In genomic region chr2:92640555-92640954, GRCm38 (mm10) we compare ENCODE assay signal across 12 mouse cellular contexts. TPM values are rescaled to one million over a fixed set of nuclear protein-coding genes. Genes with fewer than 3 reads are reported as not detected.
DNase-seq lines count a peak whose midpoint lies in the region; ATAC-seq lines count a peak whose summit lies in the region.
"Had no signal": no experiment of that assay in that cellular context is flagged by ENCODE, and none has a peak within 500 bp of the region (broad histone marks: within the 10 kb centered on the region; RNA-seq: fewer than 3 reads in every experiment).

No protein-coding gene starts in this region.

- no peak overlapping the region for H3K9ac ChIP-seq in limb, embryonic 11.5 days (ENCODE audit: low read length)
- no peak overlapping the region for H3K9ac ChIP-seq in hindbrain, embryonic 13.5 days
- H3K9ac ChIP-seq: embryonic facial prominence, embryonic 15.5 days had no signal

- no peak for ATAC-seq in limb, embryonic 11.5 days (ENCODE audit: insufficient number of reproducible peaks, low FRiP score, low TSS enrichment, low read depth)
- ATAC-seq in erythroblast, adult 5-6 weeks (replicated peaks; ENCODE audit: low FRiP score, poor library complexity, severe bottlenecking), result peak; percentile 65; the same call in 1 of the 2 replicates
- ATAC-seq in hindbrain, embryonic 13.5 days (ENCODE audit: low FRiP score), result no peak

- no peaks in the 10 kb centered on the region for H3K36me3 ChIP-seq in limb, embryonic 11.5 days (ENCODE audit: control insufficient read depth, insufficient read depth, low read length)
- H3K36me3 ChIP-seq in limb, embryonic 10.5 days, result no peaks in the 10 kb centered on the region
- no peaks in the 10 kb centered on the region for H3K36me3 ChIP-seq in hindbrain, embryonic 13.5 days
- H3K36me3 ChIP-seq: embryonic facial prominence, embryonic 15.5 days had no signal

- H3K27ac ChIP-seq in limb, embryonic 11.5 days (replicated peaks; ENCODE audit: low read depth, low read length), result no peak overlapping the region
- H3K27ac ChIP-seq in limb, embryonic 10.5 days, result no peak overlapping the region
- no peak overlapping the region for H3K27ac ChIP-seq in hindbrain, embryonic 13.5 days
- H3K27ac ChIP-seq: embryonic facial prominence, embryonic 15.5 days had no signal

- no peak overlapping the region for H3K4me2 ChIP-seq in limb, embryonic 11.5 days (ENCODE audit: low read depth, severe bottlenecking)
- H3K4me2 ChIP-seq in hindbrain, embryonic 13.5 days, result no peak overlapping the region
- H3K4me2 ChIP-seq: embryonic facial prominence, embryonic 15.5 days; midbrain, embryonic 11.5 days had no signal

- peak; percentile 56 for DNase-seq in limb, embryonic 11.5 days (ENCODE audit: low spot score)
- no peak for DNase-seq in limb, embryonic 10.5 days (ENCODE audit: low spot score)
- peak; percentile 98 for DNase-seq in R1 (ENCODE audit: low read depth, low spot score)
- peak; percentile 13 for DNase-seq in lung, postnatal 10 days
- DNase-seq in right cerebral cortex, adult 18-20 months, result no peak
- DNase-seq in heart, adult 9 months (ENCODE audit: low spot score in 2 of 2), result no peak
- DNase-seq: heart, adult 11 months; kidney, postnatal 14 days had no signal

- WGBS in limb, embryonic 11.5 days, result 25% methylated on average over 8 of the region's 8 CpGs
- 17% methylated on average over 8 of the region's 8 CpGs for WGBS in limb, embryonic 10.5 days
- WGBS in hindbrain, embryonic 13.5 days, result 22% methylated on average over 8 of the region's 8 CpGs

- no peaks in the 10 kb centered on the region for H3K9me3 ChIP-seq in limb, embryonic 11.5 days (ENCODE audit: control insufficient read depth, low read length)
- no peaks in the 10 kb centered on the region for H3K9me3 ChIP-seq in limb, embryonic 10.5 days (replicated peaks)
- H3K9me3 ChIP-seq in hindbrain, embryonic 13.5 days, result no peaks in the 10 kb centered on the region
- H3K9me3 ChIP-seq: embryonic facial prominence, embryonic 15.5 days had no signal

- no peaks in the 10 kb centered on the region for H3K27me3 ChIP-seq in limb, embryonic 11.5 days (ENCODE audit: control insufficient read depth, insufficient read depth, low read length)
- no peaks in the 10 kb centered on the region for H3K27me3 ChIP-seq in limb, embryonic 10.5 days (ENCODE audit: low read depth, poor library complexity, severe bottlenecking)
- no peaks in the 10 kb centered on the region for H3K27me3 ChIP-seq in hindbrain, embryonic 13.5 days
- H3K27me3 ChIP-seq: embryonic facial prominence, embryonic 15.5 days had no signal

- H3K4me1 ChIP-seq in limb, embryonic 11.5 days (ENCODE audit: control insufficient read depth, insufficient read depth, low read length), result no peaks in the 10 kb centered on the region; the same call in 1 of the 2 replicates
- peaks cover 11% of the 10 kb centered on the region for H3K4me1 ChIP-seq in limb, embryonic 10.5 days
- H3K4me1 ChIP-seq in hindbrain, embryonic 13.5 days (replicated peaks), result peaks cover 7% of the 10 kb centered on the region

- no peak overlapping the region for H3K4me3 ChIP-seq in limb, embryonic 11.5 days (ENCODE audit: low read depth, low read length)
- no peak overlapping the region for H3K4me3 ChIP-seq in limb, embryonic 10.5 days
- no peak overlapping the region for H3K4me3 ChIP-seq in hindbrain, embryonic 13.5 days
- H3K4me3 ChIP-seq: embryonic facial prominence, embryonic 15.5 days had no signal

RNA-seq across cellular contexts. Expression of gene Chst1, which starts 41.0 kb away (rescaled TPM):
- 2.3 and 2.5 TPM in 2 replicates for polyA plus RNA-seq in limb, embryonic 11.5 days (2014; fragmentation: Nextera tagmentation; extraction: Ambion mirVana)
- polyA plus RNA-seq in limb, embryonic 10.5 days (2016; fragmentation: Nextera tagmentation; extraction: Ambion mirVana), result 1.5 and 2.8 TPM in 2 replicates
- 0.63 TPM in 1 of 2 replicates, not detected in the other for total RNA-seq in erythroblast, adult 5-6 weeks (2015; ENCODE audit: low replicate concordance)
- 0.17 TPM in 1 of 2 replicates, not detected in the other for total RNA-seq in erythroblast, adult 5-6 weeks (2017; ENCODE audit: low replicate concordance)
- polyA plus RNA-seq in hindbrain, embryonic 13.5 days (2015; fragmentation: Nextera tagmentation; extraction: Ambion mirVana), result 13.6 and 14.6 TPM in 2 replicates

Comparison
In these comparisons a context has a peak if more than half of its experiments do, and no peak if none do; other contexts are left out.
1. DNase-seq: peak in limb, embryonic 11.5 days (single experiment), R1 (single experiment) and lung, postnatal 10 days (single experiment); none in limb, embryonic 10.5 days (single experiment), right cerebral cortex, adult 18-20 months (single experiment) and heart, adult 9 months (0 of 2).